Mouse (Mus musculus) lung, postnatal 0 days (tissue): ENCODE data around the gene Tmem150a.

Source experiments
- CTCF ChIP-seq: IDR thresholded peaks from 2 replicates; pipeline ENCODE4 v1.5.1; 2016; ENCODE audit warnings: antibody characterized with exemption, mild to moderate bottlenecking
- EP300 ChIP-seq: IDR thresholded peaks from 2 replicates; pipeline ENCODE4 v1.6.1; 2016; ENCODE audit warnings: antibody characterized with exemption, mild to moderate bottlenecking, control low read depth

DNA sequence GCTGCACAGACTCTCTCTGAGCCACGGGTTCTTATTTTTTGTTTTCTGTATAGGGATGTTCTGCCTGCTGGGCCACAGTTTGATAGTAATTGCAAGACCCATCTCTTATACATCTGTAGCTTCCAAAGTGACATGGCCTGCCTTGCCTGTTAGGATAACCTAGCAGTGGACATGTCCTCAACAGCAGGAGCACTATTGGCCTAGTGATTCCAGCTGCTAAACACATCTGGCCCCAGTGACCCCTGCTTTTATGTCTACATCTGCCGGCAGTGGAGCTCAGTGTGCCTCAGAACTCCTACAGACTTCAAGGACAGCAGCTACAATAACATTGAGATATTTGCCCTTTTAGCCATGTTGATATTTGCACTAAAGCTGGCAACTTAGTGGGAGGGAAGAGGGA, 44.7 kb downstream of the Tmem150a start:
- TF ChIP-seq CTCF, result no peak
- TF ChIP-seq EP300, result no peak
